Comparison of ENCODE assay signal across 26 mouse cellular contexts in the genomic region with DNA sequence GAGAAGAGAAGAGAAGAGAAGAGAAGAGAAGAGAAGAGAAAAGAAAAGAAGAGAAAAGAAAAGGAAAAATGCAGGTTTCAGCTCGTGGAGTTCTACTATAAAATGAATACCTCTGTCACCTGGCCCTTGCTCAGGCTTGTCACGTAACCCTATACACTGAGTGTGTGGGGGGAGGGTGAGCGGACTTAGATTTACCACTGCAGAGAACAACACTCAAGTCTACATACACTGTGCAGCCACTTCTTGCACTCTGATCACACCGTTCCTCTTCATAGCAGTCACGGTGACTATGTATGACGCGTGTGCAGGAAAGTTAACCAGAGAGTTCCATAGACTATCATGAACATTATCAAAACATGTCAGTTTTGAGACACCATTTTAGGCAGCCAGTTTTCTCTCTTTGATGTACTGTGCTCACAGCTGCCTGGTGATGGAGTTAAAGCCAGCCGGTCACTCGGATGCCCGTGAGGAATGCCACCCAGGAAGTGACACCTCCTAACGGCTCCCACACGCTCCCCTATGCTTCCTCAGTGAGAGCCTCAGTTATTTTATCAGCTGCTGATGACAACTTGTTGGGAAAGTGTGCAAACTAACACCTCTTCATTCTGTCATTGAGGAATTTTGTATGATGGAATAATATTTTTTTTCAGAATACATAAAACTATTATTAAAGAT.
DNase-seq lines count a peak whose midpoint lies in the region; ATAC-seq lines count a peak whose summit lies in the region.
"Had no signal": no experiment of that assay in that cellular context is flagged by ENCODE, and none has a peak within 500 bp of the region (broad histone marks: within the 10 kb centered on the region; RNA-seq: fewer than 3 reads in every experiment).

No protein-coding gene starts in this region.

- peaks cover 23% of the 10 kb centered on the region for H3K36me3 ChIP-seq in heart, embryonic 12.5 days
- no peaks in the 10 kb centered on the region for H3K36me3 ChIP-seq in kidney, embryonic 15.5 days
- H3K36me3 ChIP-seq in embryonic facial prominence, embryonic 12.5 days: no peaks in the 10 kb centered on the region
- H3K36me3 ChIP-seq: embryonic facial prominence, embryonic 15.5 days; forebrain, embryonic 15.5 days; G1E; hindbrain, embryonic 15.5 days; liver, embryonic 15.5 days; neural tube, embryonic 12.5 days had no signal

- H3K9ac ChIP-seq in heart, embryonic 12.5 days: no peak overlapping the region
- H3K9ac ChIP-seq in kidney, embryonic 15.5 days: no peak overlapping the region
- H3K9ac ChIP-seq in embryonic facial prominence, embryonic 12.5 days: no peak overlapping the region
- H3K9ac ChIP-seq: embryonic facial prominence, embryonic 15.5 days; forebrain, embryonic 15.5 days; hindbrain, embryonic 15.5 days; liver, embryonic 15.5 days; neural tube, embryonic 12.5 days had no signal

- no peaks in the 10 kb centered on the region for H3K9me3 ChIP-seq in heart, embryonic 12.5 days (replicated peaks)
- no peaks in the 10 kb centered on the region for H3K9me3 ChIP-seq in kidney, embryonic 15.5 days (replicated peaks)
- H3K9me3 ChIP-seq in embryonic facial prominence, embryonic 12.5 days: no peaks in the 10 kb centered on the region
- H3K9me3 ChIP-seq: embryonic facial prominence, embryonic 15.5 days; forebrain, embryonic 15.5 days; hindbrain, embryonic 15.5 days; liver, embryonic 15.5 days; neural tube, embryonic 12.5 days had no signal

- no peak for DNase-seq in heart, adult 8-10 months (ENCODE audit: low spot score)
- DNase-seq in kidney, adult 18-20 months: no peak
- DNase-seq in forelimb bud, embryonic 11.5 days (ENCODE audit: low read depth, low spot score): peak; percentile 37
- no peak for DNase-seq in layer of hippocampus, adult 9-10 months (ENCODE audit: low spot score)
- DNase-seq: adrenal gland, postnatal 36 days; B cell, adult 2 months; cerebellum, adult 11 months; cerebellum, adult 9-11 months; gastrocnemius, postnatal 14 days; heart, adult 18-20 months; kidney, adult 8-10 months; kidney, postnatal 25 days; liver; midbrain, embryonic 14.5 days had no signal

- no peak overlapping the region for H3K4me3 ChIP-seq in heart, embryonic 12.5 days
- no peak overlapping the region for H3K4me3 ChIP-seq in kidney, embryonic 15.5 days (replicated peaks)
- H3K4me3 ChIP-seq in embryonic facial prominence, embryonic 12.5 days: no peak overlapping the region
- H3K4me3 ChIP-seq: embryonic facial prominence, embryonic 15.5 days; forebrain, embryonic 15.5 days; hindbrain, embryonic 15.5 days; liver, embryonic 15.5 days; megakaryocyte, embryonic 14.5 days; neural tube, embryonic 12.5 days had no signal

- peak overlapping the region; percentile 59; the same call in 1 of the 2 replicates for H3K27ac ChIP-seq in heart, embryonic 12.5 days (ENCODE audit: poor library complexity, severe bottlenecking)
- H3K27ac ChIP-seq in kidney, embryonic 15.5 days: no peak overlapping the region
- H3K27ac ChIP-seq in embryonic facial prominence, embryonic 12.5 days: no peak overlapping the region
- H3K27ac ChIP-seq: embryonic facial prominence, embryonic 15.5 days; forebrain, embryonic 15.5 days; hindbrain, embryonic 15.5 days; liver, embryonic 15.5 days; neural tube, embryonic 12.5 days had no signal

- H3K4me1 ChIP-seq in heart, embryonic 12.5 days (replicated peaks): peaks cover 28% of the 10 kb centered on the region
- H3K4me1 ChIP-seq in kidney, embryonic 15.5 days: peaks cover 17% of the 10 kb centered on the region
- peaks cover 14% of the 10 kb centered on the region; the same call in 1 of the 2 replicates for H3K4me1 ChIP-seq in embryonic facial prominence, embryonic 12.5 days
- H3K4me1 ChIP-seq: embryonic facial prominence, embryonic 15.5 days; liver, embryonic 15.5 days; megakaryocyte, embryonic 14.5 days; neural tube, embryonic 12.5 days had no signal

- WGBS in heart, embryonic 12.5 days: 51% methylated on average over 12 of the region's 12 CpGs
- 49% methylated on average over 12 of the region's 12 CpGs for WGBS in kidney, embryonic 15.5 days
- 63% methylated on average over 12 of the region's 12 CpGs for WGBS in embryonic facial prominence, embryonic 12.5 days

- H3K4me2 ChIP-seq in heart, embryonic 12.5 days: no peak overlapping the region
- no peak overlapping the region for H3K4me2 ChIP-seq in kidney, embryonic 15.5 days
- no peak overlapping the region for H3K4me2 ChIP-seq in embryonic facial prominence, embryonic 12.5 days (replicated peaks)
- H3K4me2 ChIP-seq: embryonic facial prominence, embryonic 15.5 days; forebrain, embryonic 15.5 days; hindbrain, embryonic 15.5 days; liver, embryonic 15.5 days; neural tube, embryonic 12.5 days had no signal

- peak; percentile 53; the same call in 1 of the 2 replicates for ATAC-seq in heart, embryonic 12.5 days (ENCODE audit: insufficient number of reproducible peaks, low FRiP score)
- ATAC-seq in kidney, embryonic 15.5 days (replicated peaks; ENCODE audit: low FRiP score): peak; percentile 74
- peak; percentile 75; the same call in 1 of the 2 replicates for ATAC-seq in embryonic facial prominence, embryonic 12.5 days (ENCODE audit: insufficient number of reproducible peaks, insufficient read depth, low FRiP score, low TSS enrichment)
- ATAC-seq: forebrain, embryonic 15.5 days; Patski had no signal

- H3K27me3 ChIP-seq in heart, embryonic 12.5 days (replicated peaks): no peaks in the 10 kb centered on the region
- H3K27me3 ChIP-seq in kidney, embryonic 15.5 days: no peaks in the 10 kb centered on the region
- no peaks in the 10 kb centered on the region for H3K27me3 ChIP-seq in embryonic facial prominence, embryonic 12.5 days
- H3K27me3 ChIP-seq: CH12.LX; embryonic facial prominence, embryonic 15.5 days; forebrain, embryonic 15.5 days; hindbrain, embryonic 15.5 days; liver, embryonic 15.5 days; megakaryocyte, embryonic 14.5 days; neural tube, embryonic 12.5 days; Patski had no signal
